Mouse (Mus musculus) ES-Bruce4 (cell line): ENCODE results near the gene Edem2. TPM values are rescaled to one million over a fixed set of nuclear protein-coding genes. Genes with fewer than 3 reads are reported as not detected.
"Not testable (repeated sequence)": the region's sequence is repeated elsewhere in the genome, so short reads cannot be mapped to it uniquely, and the experiment has no call there.

Experiments used
- H3K27ac ChIP-seq: 2 replicates; pipeline ENCODE4 v1.5.1; 2012; ENCODE audit warnings: low read length, inconsistent platforms; ENCODE audit not compliant: insufficient read depth
- H3K27me3 ChIP-seq: 2 replicates; pipeline ENCODE4 v1.6.1; 2012; ENCODE audit warnings: mild to moderate bottlenecking, low read length, inconsistent platforms; ENCODE audit not compliant: control insufficient read depth, poor library complexity, insufficient read depth, severe bottlenecking
- H3K36me3 ChIP-seq: 2 replicates; pipeline ENCODE4 v1.6.1; 2012; ENCODE audit warnings: inconsistent platforms, mild to moderate bottlenecking, low read length, moderate library complexity; ENCODE audit not compliant: control insufficient read depth, poor library complexity, insufficient read depth, severe bottlenecking
- H3K4me1 ChIP-seq: one replicate; pipeline ENCODE4 v1.8.1; 2011; ENCODE audit warnings: low read length; ENCODE audit not compliant: control insufficient read depth, insufficient read depth
- H3K4me3 ChIP-seq: 2 replicates; pipeline ENCODE4 v1.5.1; 2011; ENCODE audit warnings: low read depth, mild to moderate bottlenecking, low read length
- H3K9ac ChIP-seq: 2 replicates; pipeline ENCODE4 v1.6.1; 2012; ENCODE audit warnings: low read depth, mild to moderate bottlenecking, inconsistent platforms; ENCODE audit not compliant: poor library complexity, severe bottlenecking
- H3K9me3 ChIP-seq: replicated peaks from 2 replicates; pipeline ENCODE4 v1.6.1; 2012; ENCODE audit warnings: mild to moderate bottlenecking, low read length, inconsistent platforms; ENCODE audit not compliant: control insufficient read depth, poor library complexity, insufficient read depth, severe bottlenecking
- CTCF ChIP-seq: IDR thresholded peaks from one replicate; pipeline ENCODE4 v1.8.1; 2011; ENCODE audit warnings: low read depth, low read length
- EP300 ChIP-seq: IDR thresholded peaks from 2 replicates; pipeline ENCODE4 v1.6.1; 2011; ENCODE audit warnings: low read depth, low read length; ENCODE audit not compliant: insufficient read depth
- POLR2A ChIP-seq: IDR thresholded peaks from one replicate; pipeline ENCODE4 v1.8.1; 2011; ENCODE audit warnings: low read length; ENCODE audit not compliant: insufficient read depth
- polyA plus RNA-seq: library from polyadenylated mRNA; stranded (reverse); fragments of >200 nt; gene quantifications from 2 replicates; pipeline ENCODE4 v1.2.4, GENCODE M21; 2011; ENCODE audit warnings: low read depth; ENCODE audit not compliant: missing spikeins, insufficient read depth, insufficient read length

Gene Edem2
- polyA plus RNA-seq, 1 experiment = 21.7 TPM

- Histone ChIP-seq H3K4me1 (peaks cover 1% of the 10 kb centered on the region), H3K9me3 (no peaks in the 10 kb centered on the region), H3K27ac (no peak overlapping the region), H3K27me3 (no peaks in the 10 kb centered on the region), H3K36me3 (no peaks in the 10 kb centered on the region), H3K9ac (no peak overlapping the region), H3K4me3 (peak overlapping the region; percentile 11)
- TF ChIP-seq POLR2A = no peak
- TF ChIP-seq EP300 = no peak
- no peak for TF ChIP-seq CTCF
These were observed 12.9 kb upstream of the Edem2 start for GRCm38 (mm10) chr2:155742211-155742610.

- no peaks in the 10 kb centered on the region for H3K27me3 ChIP-seq
- no peak for TF ChIP-seq POLR2A
- TF ChIP-seq CTCF = no peak
- no peak for TF ChIP-seq EP300
- peaks cover 1% of the 10 kb centered on the region for H3K4me1 ChIP-seq
- no peak overlapping the region for H3K27ac ChIP-seq
- H3K4me3 ChIP-seq = no peak overlapping the region
- H3K9me3 ChIP-seq = no peaks in the 10 kb centered on the region
- no peaks in the 10 kb centered on the region for H3K36me3 ChIP-seq
- no peak overlapping the region for H3K9ac ChIP-seq
These were observed 8.5 kb upstream of the Edem2 start for GRCm38 (mm10) chr2:155737803-155738202.

GRCm38 (mm10) chr2:155736936-155737335, 7.7 kb upstream of the Edem2 start:
- Histone ChIP-seq H3K4me1 (no peaks in the 10 kb centered on the region), H3K27me3 (no peaks in the 10 kb centered on the region), H3K4me3 (no peak overlapping the region), H3K9ac (no peak overlapping the region), H3K27ac (no peak overlapping the region), H3K9me3 (no peaks in the 10 kb centered on the region), H3K36me3 (no peaks in the 10 kb centered on the region)
- TF ChIP-seq POLR2A (no peak), EP300 (no peak), CTCF (no peak)

- not testable (repeated sequence) for H3K27me3 ChIP-seq, H3K4me1 ChIP-seq, H3K36me3 ChIP-seq, H3K9me3 ChIP-seq, H3K9ac ChIP-seq, H3K27ac ChIP-seq, H3K4me3 ChIP-seq
These were observed 6.5 kb upstream of the Edem2 start, which contains the start of gene Gm17581 for GRCm38 (mm10) chr2:155735766-155736165. Gene Gm17581, minus strand, starts transcription at chr2:155735866.

- no peaks in the 10 kb centered on the region for H3K9me3 ChIP-seq
- TF ChIP-seq POLR2A = no peak
- no peak for TF ChIP-seq EP300
- TF ChIP-seq CTCF = no peak
- H3K4me3 ChIP-seq = no peak overlapping the region
These were observed 5.8 kb upstream of the Edem2 start for GRCm38 (mm10) chr2:155735080-155735479.

GRCm38 (mm10) chr2:155728742-155729141, 533 bp downstream of the Edem2 start:
- Histone ChIP-seq H3K4me3 (peak overlapping the region; percentile 79), H3K36me3 (no peaks in the 10 kb centered on the region), H3K9me3 (no peaks in the 10 kb centered on the region), H3K9ac (peak overlapping the region; percentile 21), H3K27me3 (no peaks in the 10 kb centered on the region), H3K4me1 (no peaks in the 10 kb centered on the region), H3K27ac (no peak overlapping the region)
- no peak for TF ChIP-seq EP300
- no peak for TF ChIP-seq POLR2A
- TF ChIP-seq CTCF = no peak

More at GRCm38 (mm10) chr2:155735080-155735479, 5.8 kb upstream of the Edem2 start:
- H3K36me3 ChIP-seq = no peaks in the 10 kb centered on the region
- no peaks in the 10 kb centered on the region for H3K4me1 ChIP-seq
- H3K27me3 ChIP-seq = no peaks in the 10 kb centered on the region
- H3K9ac ChIP-seq = no peak overlapping the region
- no peak overlapping the region for H3K27ac ChIP-seq
